Mouse (Mus musculus): ENCODE data around the gene Btg2. TPM values are rescaled to one million over a fixed set of nuclear protein-coding genes. Genes with fewer than 3 reads are reported as not detected.
A peak's percentile ranks its signal among the peaks of the same experiment; 100 is the strongest.

The Btg2 gene
- polyA plus RNA-seq, 1 experiment from 2014 or later = 69.4 TPM

DNA sequence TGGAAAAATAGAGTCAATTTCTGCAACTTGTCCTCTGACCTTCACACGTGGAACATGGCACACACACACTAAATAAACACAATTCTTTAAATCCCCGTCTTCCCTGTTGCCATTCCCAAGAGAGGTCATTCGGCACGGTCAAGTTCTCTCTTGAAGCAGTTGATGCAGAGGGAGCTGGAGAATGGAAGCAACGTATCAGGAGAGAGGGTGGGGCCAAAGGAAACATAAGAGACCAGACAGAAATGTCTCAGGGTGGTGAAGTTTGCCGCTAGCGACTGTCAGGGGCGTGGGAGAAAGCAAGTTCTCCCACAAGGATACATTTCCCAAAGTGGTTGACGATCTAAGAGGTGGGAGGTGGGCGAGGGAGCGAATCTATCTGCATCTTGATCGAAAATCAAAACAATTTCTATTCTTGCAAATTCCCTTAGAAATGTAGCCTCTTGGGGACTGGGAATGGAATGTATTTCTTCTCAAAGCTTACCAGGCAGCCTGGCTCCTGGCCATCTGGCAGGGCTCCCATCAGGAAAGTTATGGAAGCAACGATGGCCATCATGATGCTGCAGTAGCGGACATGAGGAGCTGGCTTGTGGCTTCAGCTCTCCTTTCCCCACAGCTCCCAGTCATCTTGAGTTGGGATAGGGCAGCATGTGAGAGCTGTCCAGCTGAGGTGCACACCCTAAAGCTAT is 50.6 kb downstream of the Btg2 start:
- Histone ChIP-seq H3K4me1 (peaks cover 10% of the 10 kb centered on the region; the same call in 1 of the 2 replicates), H3K36me3 (no peaks in the 10 kb centered on the region), H3K27ac (replicated peaks) (no peak overlapping the region), H3K4me2 (replicated peaks) (no peak overlapping the region), H3K4me3 (no peak overlapping the region), H3K9ac (replicated peaks) (no peak overlapping the region), H3K9me3 (no peaks in the 10 kb centered on the region), H3K27me3 (no peaks in the 10 kb centered on the region)
- 82% methylated on average over 14 of the region's 14 CpGs for WGBS
- ATAC-seq (replicated peaks) = no peak

- Histone ChIP-seq H3K4me1 (peaks cover 10% of the 10 kb centered on the region; the same call in 1 of the 2 replicates), H3K4me2 (replicated peaks) (no peak overlapping the region), H3K4me3 (no peak overlapping the region), H3K9ac (replicated peaks) (no peak overlapping the region), H3K9me3 (no peaks in the 10 kb centered on the region), H3K27me3 (no peaks in the 10 kb centered on the region), H3K36me3 (no peaks in the 10 kb centered on the region), H3K27ac (replicated peaks) (no peak overlapping the region)
- WGBS = 67% methylated on average over 9 of the region's 9 CpGs
- ATAC-seq (replicated peaks) = peak; percentile 48; the same call in 1 of the 2 replicates
Observed at GRCm38 (mm10) chr1:134026741-134027140, 52.2 kb downstream of the Btg2 start.

DNA sequence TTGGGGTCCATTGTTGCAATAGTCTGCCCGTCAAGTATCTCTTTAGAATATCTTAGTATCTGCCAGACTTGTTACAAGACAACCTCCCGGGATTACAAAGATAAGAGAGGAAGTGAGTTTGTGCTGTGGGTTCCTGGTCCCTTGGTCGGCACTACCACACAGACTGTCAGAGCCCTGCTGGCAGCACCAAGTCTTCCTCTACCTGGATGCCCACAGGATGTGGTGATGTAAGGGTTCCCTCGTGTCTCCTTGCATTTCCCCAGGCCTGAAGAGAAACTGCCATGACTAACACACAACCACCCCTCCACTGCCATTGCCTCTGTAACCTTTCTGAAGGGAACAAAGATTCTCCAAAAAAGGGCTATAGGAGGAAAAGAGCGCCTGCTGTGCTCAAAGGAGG is 52.9 kb downstream of the Btg2 start:
- ATAC-seq (replicated peaks) = no peak
- no peak overlapping the region for H3K4me3 ChIP-seq
- WGBS = 72% methylated on average over 5 of the region's 5 CpGs
- no peaks in the 10 kb centered on the region for H3K9me3 ChIP-seq
- peaks cover 10% of the 10 kb centered on the region; the same call in 1 of the 2 replicates for H3K4me1 ChIP-seq
- H3K9ac ChIP-seq (replicated peaks) = no peak overlapping the region
- H3K27me3 ChIP-seq = no peaks in the 10 kb centered on the region
- no peak overlapping the region for H3K27ac ChIP-seq (replicated peaks)
- H3K4me2 ChIP-seq (replicated peaks) = no peak overlapping the region
- H3K36me3 ChIP-seq = no peaks in the 10 kb centered on the region

Other genes starting within 250 kb of the Btg2 start
- gene Optc, start 171.1 kb downstream of the Btg2 start, polyA plus RNA-seq (2015; fragmentation: Nextera tagmentation; extraction: Ambion mirVana) = 1.6 and 2.2 TPM in 2 replicates
- 3.8 and 4.2 TPM in 2 replicates for gene Prelp, start 157.7 kb downstream of the Btg2 start, polyA plus RNA-seq (2015; fragmentation: Nextera tagmentation; extraction: Ambion mirVana)
- gene Fmod, start 41.9 kb downstream of the Btg2 start, polyA plus RNA-seq (2015; fragmentation: Nextera tagmentation; extraction: Ambion mirVana) = 4.2 and 6.4 TPM in 2 replicates
- gene Chit1, start 32.1 kb upstream of the Btg2 start, polyA plus RNA-seq (2015; fragmentation: Nextera tagmentation; extraction: Ambion mirVana) = 0.17 and 0.24 TPM in 2 replicates
- 3.2 and 3.7 TPM in 2 replicates for gene Chil1, start 103.1 kb upstream of the Btg2 start, polyA plus RNA-seq (2015; fragmentation: Nextera tagmentation; extraction: Ambion mirVana)
- gene Mybph, start 114.3 kb upstream of the Btg2 start, polyA plus RNA-seq (2015; fragmentation: Nextera tagmentation; extraction: Ambion mirVana) = not detected in 2 replicates
- gene Adora1, start 156.3 kb upstream of the Btg2 start, polyA plus RNA-seq (2015; fragmentation: Nextera tagmentation; extraction: Ambion mirVana) = 14.0 and 15.7 TPM in 2 replicates
- gene Myog, start 210.9 kb upstream of the Btg2 start, polyA plus RNA-seq (2015; fragmentation: Nextera tagmentation; extraction: Ambion mirVana) = 0.22 TPM in 1 of 2 replicates, not detected in the other